Mouse (Mus musculus) frontal cortex, postnatal 25 days (tissue): ENCODE measurements around the gene Fbxo41.

Experiments used
- DNase-seq, 2 experiments: peaks; one replicate each; pipeline ENCODE4 v3.0.0; 2022; ENCODE audit warnings: low spot score in 2 of 2

Fbxo41 gene

GRCm38 (mm10) chr6:85502911-85503250 is at the start of gene Fbxo41:
Fbxo41 (minus strand) TSS chr6:85502994.
- peak in 1 of 2 experiments; percentile 47 for DNase-seq

- DNase-seq = no peak
Observed at GRCm38 (mm10) chr6:85547642-85548041, 44.8 kb upstream of the Fbxo41 start.

- DNase-seq = peak; percentile 8 to 12
Observed at GRCm38 (mm10) chr6:85544251-85544881, 41.6 kb upstream of the Fbxo41 start.

GRCm38 (mm10) chr6:85543351-85544175 is 40.8 kb upstream of the Fbxo41 start:
- DNase-seq = no peak

- no peak for DNase-seq
Observed at GRCm38 (mm10) chr6:85522825-85523224, 20.0 kb upstream of the Fbxo41 start.

- no peak for DNase-seq
Observed at GRCm38 (mm10) chr6:85522026-85522425, 19.2 kb upstream of the Fbxo41 start.

GRCm38 (mm10) chr6:85518091-85518693 is 15.4 kb upstream of the Fbxo41 start:
- peak; percentile 9 to 12 for DNase-seq

- DNase-seq = no peak
Observed at GRCm38 (mm10) chr6:85515941-85516340, 13.1 kb upstream of the Fbxo41 start.

- peak; percentile 70 to 83 for DNase-seq
Observed at GRCm38 (mm10) chr6:85513531-85513910, 10.7 kb upstream of the Fbxo41 start, which contains the start of gene Egr4. Egr4 (minus strand) TSS chr6:85513589.

GRCm38 (mm10) chr6:85512577-85513530 is 10.1 kb upstream of the Fbxo41 start:
- DNase-seq = no peak

GRCm38 (mm10) chr6:85512056-85512440 is 9.3 kb upstream of the Fbxo41 start:
- no peak for DNase-seq

- peak in 1 of 2 experiments; percentile 39 for DNase-seq
Observed at GRCm38 (mm10) chr6:85511286-85512055, 8.7 kb upstream of the Fbxo41 start.

- peak; percentile 70 to 71 for DNase-seq
Observed at GRCm38 (mm10) chr6:85510476-85510875, 7.7 kb upstream of the Fbxo41 start.

GRCm38 (mm10) chr6:85508602-85509001 is 5.8 kb upstream of the Fbxo41 start:
- no peak for DNase-seq

- DNase-seq = no peak
Observed at GRCm38 (mm10) chr6:85504908-85505307, 2.1 kb upstream of the Fbxo41 start.

GRCm38 (mm10) chr6:85502103-85502910 is 487 bp downstream of the Fbxo41 start:
- DNase-seq = no peak

- DNase-seq = no peak
Observed at GRCm38 (mm10) chr6:85501571-85502102, 1.2 kb downstream of the Fbxo41 start.

- DNase-seq = no peak
Observed at GRCm38 (mm10) chr6:85500416-85500815, 2.4 kb downstream of the Fbxo41 start.

- no peak for DNase-seq
Observed at GRCm38 (mm10) chr6:85498147-85498546, 4.6 kb downstream of the Fbxo41 start.

- no peak for DNase-seq
Observed at GRCm38 (mm10) chr6:85496976-85497375, 5.8 kb downstream of the Fbxo41 start.
